Comparison of ENCODE assay signal across 8 mouse cellular contexts in genomic region chr10:68355471-68356092, GRCm38 (mm10).
A peak's percentile ranks its signal among the peaks of the same experiment; 100 is the strongest.
DNase-seq lines count a peak whose midpoint lies in the region; ATAC-seq and TF ChIP-seq lines count a peak whose summit lies in the region.

No protein-coding gene starts in this region.

- H3K27me3 ChIP-seq in intestine, embryonic 16.5 days (replicated peaks; ENCODE audit: control insufficient read depth, insufficient read depth, low read length): no peaks in the 10 kb centered on the region
- H3K27me3 ChIP-seq in stomach, embryonic 15.5 days (replicated peaks): no peaks in the 10 kb centered on the region

- no peaks in the 10 kb centered on the region for H3K36me3 ChIP-seq in intestine, embryonic 16.5 days (ENCODE audit: control insufficient read depth, insufficient read depth, low read length)
- no peaks in the 10 kb centered on the region for H3K36me3 ChIP-seq in stomach, embryonic 15.5 days

- H3K27ac ChIP-seq in intestine, embryonic 16.5 days (ENCODE audit: low read length): peak overlapping the region; percentile 49; the same call in 1 of the 2 replicates
- peak overlapping the region; percentile 81 for H3K27ac ChIP-seq in stomach, embryonic 15.5 days

- H3K9ac ChIP-seq in intestine, embryonic 16.5 days (ENCODE audit: low read depth, low read length): no peak overlapping the region
- no peak overlapping the region for H3K9ac ChIP-seq in stomach, embryonic 15.5 days

- H3K4me3 ChIP-seq in lung, adult 2 months (replicated peaks; ENCODE audit: extremely low read depth, low read depth, low read length): no peak overlapping the region
- H3K4me3 ChIP-seq in intestine, embryonic 16.5 days (ENCODE audit: low read length): no peak overlapping the region
- no peak overlapping the region for H3K4me3 ChIP-seq in stomach, embryonic 15.5 days (replicated peaks)

- no peak for TF ChIP-seq POLR2A in lung, adult 2 months (IDR thresholded peaks at IDR 0.05; ENCODE audit: borderline replicate concordance, extremely low read depth, low read depth, low read length)

- WGBS in lung, adult 2 months: 15% methylated on average over 6 of the region's 6 CpGs
- WGBS in intestine, embryonic 16.5 days: 17% methylated on average over 6 of the region's 6 CpGs
- 22% methylated on average over 6 of the region's 6 CpGs for WGBS in stomach, embryonic 15.5 days

- H3K4me2 ChIP-seq in intestine, embryonic 16.5 days (ENCODE audit: low read depth, low read length): peak overlapping the region; percentile 9; the same call in 1 of the 2 replicates
- peak overlapping the region; percentile 21; the same call in 1 of the 2 replicates for H3K4me2 ChIP-seq in stomach, embryonic 15.5 days

- DNase-seq in heart, adult 11 months: peak; percentile 24
- DNase-seq in heart, postnatal 4 days: no peak
- peak; percentile 25 for DNase-seq in lung, postnatal 10 days
- DNase-seq in lung, adult 2 months: no peak
- DNase-seq in left cerebral cortex, adult 8-10 months (ENCODE audit: low spot score in 2 of 2): no peak
- DNase-seq in gastrocnemius, adult 18-20 months (ENCODE audit: low spot score): no peak

- H3K4me1 ChIP-seq in lung, adult 2 months (ENCODE audit: control insufficient read depth, insufficient read depth, low read length): peaks cover 3% of the 10 kb centered on the region
- H3K4me1 ChIP-seq in intestine, embryonic 16.5 days (ENCODE audit: control insufficient read depth, insufficient read depth, low read length): peaks cover 9% of the 10 kb centered on the region; the same call in 1 of the 2 replicates
- peaks cover 15% of the 10 kb centered on the region; the same call in 1 of the 2 replicates for H3K4me1 ChIP-seq in stomach, embryonic 15.5 days

- H3K9me3 ChIP-seq in intestine, embryonic 16.5 days (ENCODE audit: control insufficient read depth, low read length): no peaks in the 10 kb centered on the region
- no peaks in the 10 kb centered on the region for H3K9me3 ChIP-seq in stomach, embryonic 15.5 days

- TF ChIP-seq CTCF in lung, adult 2 months (IDR thresholded peaks at IDR 0.05; ENCODE audit: insufficient read depth, low read length): no peak

- no peak for ATAC-seq in intestine, embryonic 16.5 days
- no peak for ATAC-seq in stomach, embryonic 15.5 days (ENCODE audit: insufficient read depth, low FRiP score, low read depth)

Comparison
In these comparisons a context has a peak if more than half of its experiments do, and no peak if none do; other contexts are left out.
1. DNase-seq: peak in heart, adult 11 months (single experiment) and lung, postnatal 10 days (single experiment); none in heart, postnatal 4 days (single experiment), lung, adult 2 months (single experiment), left cerebral cortex, adult 8-10 months (0 of 2) and gastrocnemius, adult 18-20 months (single experiment).